Mouse (Mus musculus) neural tube, embryonic 14.5 days (tissue): ENCODE data around the gene Krt88. TPM values are rescaled to one million over a fixed set of nuclear protein-coding genes. Genes with fewer than 3 reads are reported as not detected.

Experiments used
- ATAC-seq: fragments of 200-750 bp; cut with Nextera tagmentation; 2 replicates; pipeline ENCODE4 v1.8.0; 2017; ENCODE audit warnings: low read depth, mild to moderate bottlenecking, moderate TSS enrichment, moderate library complexity
- H3K27ac ChIP-seq: fragments of 300-500 bp; sonication (generic); 2 replicates; pipeline ENCODE4 v1.5.1; 2014; ENCODE audit warnings: low read depth, mild to moderate bottlenecking, control low read depth, low read length, moderate library complexity, mixed read lengths
- H3K27me3 ChIP-seq: fragments of 300-500 bp; sonication (generic); 2 replicates; pipeline ENCODE4 v1.6.1; 2014; ENCODE audit warnings: low read length; ENCODE audit not compliant: control insufficient read depth, insufficient read depth
- H3K36me3 ChIP-seq: fragments of 300-500 bp; sonication (generic); 2 replicates; pipeline ENCODE4 v1.6.1; 2014; ENCODE audit warnings: low read length, mixed read lengths; ENCODE audit not compliant: control insufficient read depth, insufficient read depth
- H3K4me1 ChIP-seq: fragments of 300-500 bp; sonication (generic); 2 replicates; pipeline ENCODE4 v1.6.1; 2014; ENCODE audit warnings: low read length; ENCODE audit not compliant: control insufficient read depth, insufficient read depth
- H3K4me2 ChIP-seq: fragments of 300-500 bp; sonication (generic); 2 replicates; pipeline ENCODE4 v1.6.1; 2014; ENCODE audit warnings: mild to moderate bottlenecking, low read depth, low read length, control low read depth
- H3K4me3 ChIP-seq: fragments of 300-500 bp; sonication (generic); 2 replicates; pipeline ENCODE4 v1.5.1; 2014; ENCODE audit warnings: low read depth, low read length, control low read depth, mixed read lengths
- H3K9ac ChIP-seq: fragments of 300-500 bp; sonication (generic); replicated peaks from 2 replicates; pipeline ENCODE4 v1.6.1; 2014; ENCODE audit warnings: low read depth, mild to moderate bottlenecking, control low read depth, low read length, mixed read lengths
- H3K9me3 ChIP-seq: fragments of 300-500 bp; sonication (generic); 2 replicates; pipeline ENCODE4 v1.6.1; 2016; ENCODE audit warnings: low read length; ENCODE audit not compliant: control insufficient read depth
- WGBS: fragments of 180-500 bp; shearing (Covaris S2); extraction: QIAGEN DNeasy Blood & Tissue Kit; methylation state at CpG from one replicate; pipeline ENCODE4 v1.1.7; 2014; 5-methylcytosine and 5-hydroxymethylcytosine counted together
- polyA plus RNA-seq: library from polyadenylated mRNA; unstranded; fragments of >200 nt; fragmentation: Nextera tagmentation; extraction: Ambion mirVana; gene quantifications from 2 replicates; pipeline ENCODE4 v1.2.1, GENCODE M21; 2014

Gene Krt88
- polyA plus RNA-seq, 1 experiment from 2014 or later = not detected

DNA sequence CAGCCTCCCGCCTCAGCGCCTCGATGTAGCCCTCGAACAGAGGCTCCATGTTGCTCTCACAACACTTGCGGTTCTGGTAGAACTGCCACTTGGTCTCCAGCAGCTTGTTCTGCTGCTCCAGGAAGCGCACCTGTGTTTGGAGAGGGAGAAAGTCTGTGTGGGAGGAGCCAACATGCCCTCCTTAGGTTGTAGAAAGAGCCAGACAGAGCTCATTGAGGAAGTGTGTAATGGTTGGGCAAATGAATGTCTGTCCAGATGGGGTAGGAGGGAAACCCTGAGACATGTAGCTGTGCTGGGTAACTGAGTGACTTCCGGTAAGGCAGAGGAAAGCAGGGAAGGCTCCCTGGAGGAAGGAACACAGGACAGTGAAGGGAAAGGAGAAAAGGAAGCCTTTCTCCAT lies 10.9 kb upstream of the Krt88 start:
- H3K36me3 ChIP-seq = no peaks in the 10 kb centered on the region
- ATAC-seq = no peak
- no peak overlapping the region for H3K4me2 ChIP-seq
- no peak overlapping the region for H3K9ac ChIP-seq
- no peak overlapping the region for H3K4me3 ChIP-seq
- no peak overlapping the region for H3K27ac ChIP-seq
- H3K4me1 ChIP-seq = 0 out of 2 replicates have a peak, but pooled peaks cover 4% of the 10 kb centered on the region
- H3K9me3 ChIP-seq = no peaks in the 10 kb centered on the region
- WGBS = 92% methylated on average over 7 of the region's 7 CpGs
- H3K27me3 ChIP-seq = peaks cover 12% of the 10 kb centered on the region

DNA sequence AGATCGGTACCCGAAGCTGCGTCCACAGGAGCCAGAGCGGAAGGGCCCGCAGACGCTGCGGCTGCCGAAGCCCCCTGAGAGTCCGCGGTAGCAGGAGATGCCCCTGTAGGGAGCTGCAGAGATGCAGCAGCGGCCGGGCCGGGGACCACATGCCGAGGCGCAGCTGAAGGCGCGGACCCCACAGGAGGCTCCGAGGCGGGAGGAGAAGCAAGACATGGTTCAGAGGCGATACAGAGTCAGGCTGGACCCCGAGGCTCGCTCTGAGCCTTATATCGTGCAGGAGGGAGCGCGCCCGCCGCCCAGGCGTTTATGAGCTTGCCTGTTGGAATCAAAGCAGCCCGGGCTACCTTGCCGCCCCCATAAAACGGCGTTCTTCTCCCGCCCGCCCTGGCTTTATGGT lies 9.0 kb upstream of the Krt88 start, which contains the start of gene Krt87:
Krt87 (minus strand) TSS at position 250 of the 400 bp plus-strand sequence.
- Histone ChIP-seq H3K27me3 (peaks cover 12% of the 10 kb centered on the region), H3K9me3 (no peaks in the 10 kb centered on the region), H3K9ac (peak within 1 kb of the TSS; percentile 46), H3K4me3 (peak within 1 kb of the TSS; percentile 33), H3K4me2 (peak within 1 kb of the TSS; percentile 62), H3K4me1 (0 out of 2 replicates have a peak, but pooled peaks cover 4% of the 10 kb centered on the region), H3K27ac (no peak within 1 kb of the TSS), H3K36me3 (no peaks in the 10 kb centered on the region)
- under 1% methylated on average over 33 of the region's 34 CpGs for WGBS
- ATAC-seq = no peak

DNA sequence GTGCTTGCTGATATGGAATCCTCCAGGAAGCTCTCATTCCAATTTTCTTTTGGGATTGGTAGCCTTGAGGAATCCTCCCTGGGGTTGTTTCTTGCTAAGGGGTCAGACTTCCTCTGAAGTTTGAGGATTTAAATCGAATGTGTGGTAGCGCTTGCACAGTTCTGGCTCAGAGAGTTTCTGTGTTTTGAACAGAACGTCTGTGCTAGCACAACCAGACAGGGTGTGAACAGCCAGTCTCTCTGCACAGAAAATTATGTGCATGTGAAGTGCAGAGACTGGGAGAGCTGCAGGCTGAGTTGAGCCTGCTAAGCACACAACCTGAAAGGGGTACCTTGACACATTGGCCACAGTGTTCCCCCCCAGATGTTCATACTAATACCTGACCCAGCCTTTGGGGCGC lies 6.7 kb upstream of the Krt88 start:
- no peak for ATAC-seq
- 0 out of 2 replicates have a peak, but pooled peaks cover 4% of the 10 kb centered on the region for H3K4me1 ChIP-seq

DNA sequence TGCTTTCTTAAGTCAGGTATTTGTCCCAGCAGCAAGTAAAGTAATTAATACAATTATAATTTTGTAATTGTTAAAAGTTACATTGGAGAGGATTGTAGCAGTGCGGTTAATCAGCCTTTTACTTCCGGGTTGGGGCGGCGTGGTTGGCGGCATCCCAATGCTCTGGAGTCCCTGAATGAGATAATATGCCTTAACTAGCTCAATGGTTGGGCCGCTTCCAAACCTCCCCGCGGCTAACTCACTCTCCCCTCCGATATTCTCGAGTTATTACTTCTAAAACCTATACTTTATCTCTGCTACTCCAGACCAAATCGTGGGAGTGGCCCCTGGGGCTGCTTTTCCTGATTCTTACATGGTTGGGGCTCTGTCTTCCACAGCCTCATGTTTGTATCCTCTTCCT lies 972 bp upstream of the Krt88 start:
- Histone ChIP-seq H3K4me1 (no peaks in the 10 kb centered on the region), H3K9ac (no peak overlapping the region), H3K36me3 (no peaks in the 10 kb centered on the region), H3K27me3 (no peaks in the 10 kb centered on the region), H3K4me3 (no peak overlapping the region), H3K9me3 (no peaks in the 10 kb centered on the region), H3K27ac (no peak overlapping the region), H3K4me2 (no peak overlapping the region)
- ATAC-seq = no peak
- 73% methylated on average over 11 of the region's 11 CpGs for WGBS

More for the DNA sequence above, 6.7 kb upstream of the Krt88 start:
- Histone ChIP-seq H3K36me3 (no peaks in the 10 kb centered on the region), H3K27me3 (peaks cover 12% of the 10 kb centered on the region), H3K4me3 (no peak overlapping the region), H3K9ac (no peak overlapping the region), H3K9me3 (no peaks in the 10 kb centered on the region), H3K4me2 (no peak overlapping the region), H3K27ac (no peak overlapping the region)
- WGBS = 87% methylated on average over 4 of the region's 4 CpGs

DNA sequence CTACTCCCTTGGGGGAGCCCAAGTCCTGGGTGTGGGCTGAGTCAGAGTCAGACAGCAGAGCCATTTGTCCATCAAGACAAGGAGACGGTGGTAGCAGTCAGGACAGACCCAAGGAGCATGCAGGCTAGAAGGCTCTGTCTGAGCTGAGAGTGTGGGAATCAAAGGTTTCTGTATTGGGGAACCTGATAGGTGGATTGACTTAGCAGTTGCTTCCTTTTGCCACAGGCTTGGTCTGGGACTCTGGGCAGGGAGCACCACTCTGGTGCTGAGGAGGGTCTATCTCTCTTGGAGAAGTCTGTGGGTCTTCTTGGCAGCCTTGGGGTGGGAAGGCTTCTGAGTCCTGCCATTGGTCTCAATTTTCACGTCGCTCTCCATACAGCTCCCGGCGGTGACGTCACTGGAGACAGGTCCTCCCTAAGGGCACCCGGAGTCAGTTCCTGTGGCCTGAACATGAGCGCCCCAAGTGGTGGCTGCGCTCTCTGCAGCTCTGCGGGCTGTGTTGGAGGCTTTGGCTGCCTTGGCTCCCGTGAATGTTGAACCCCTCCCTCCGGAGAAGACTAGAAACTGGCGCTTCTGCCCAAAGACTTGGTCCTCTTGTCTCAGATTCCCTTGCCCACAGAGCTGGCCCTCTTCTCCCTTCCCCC lies 5.7 kb downstream of the Krt88 start:
- Histone ChIP-seq H3K27ac (no peak overlapping the region), H3K4me1 (no peaks in the 10 kb centered on the region), H3K27me3 (no peaks in the 10 kb centered on the region), H3K36me3 (no peaks in the 10 kb centered on the region), H3K4me3 (no peak overlapping the region), H3K4me2 (no peak overlapping the region), H3K9me3 (no peaks in the 10 kb centered on the region), H3K9ac (no peak overlapping the region)
- 6% methylated on average over 13 of the region's 13 CpGs for WGBS
- ATAC-seq = no peak

DNA sequence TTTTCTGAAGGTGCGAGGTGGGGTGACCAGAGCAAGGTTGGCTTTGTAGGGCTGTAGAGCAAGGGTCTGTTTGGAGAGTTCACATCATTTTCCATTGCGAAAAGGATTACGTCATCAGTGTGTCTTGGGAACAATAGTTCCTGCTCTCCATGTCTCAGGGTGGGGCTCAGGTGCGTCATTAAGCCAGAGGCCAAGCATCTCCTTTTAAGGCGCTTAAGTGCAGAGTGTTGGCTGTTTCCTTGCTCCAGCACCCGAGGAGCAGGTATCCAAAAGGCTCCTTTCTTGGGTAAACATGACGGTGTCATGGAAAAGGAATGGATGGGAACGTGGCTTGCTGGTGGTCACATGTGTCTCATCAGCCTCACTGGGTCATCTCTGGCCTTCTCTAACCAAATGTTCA lies 7.2 kb downstream of the Krt88 start:
- no peak overlapping the region for H3K4me3 ChIP-seq
- WGBS = 88% methylated on average over 8 of the region's 8 CpGs

DNA sequence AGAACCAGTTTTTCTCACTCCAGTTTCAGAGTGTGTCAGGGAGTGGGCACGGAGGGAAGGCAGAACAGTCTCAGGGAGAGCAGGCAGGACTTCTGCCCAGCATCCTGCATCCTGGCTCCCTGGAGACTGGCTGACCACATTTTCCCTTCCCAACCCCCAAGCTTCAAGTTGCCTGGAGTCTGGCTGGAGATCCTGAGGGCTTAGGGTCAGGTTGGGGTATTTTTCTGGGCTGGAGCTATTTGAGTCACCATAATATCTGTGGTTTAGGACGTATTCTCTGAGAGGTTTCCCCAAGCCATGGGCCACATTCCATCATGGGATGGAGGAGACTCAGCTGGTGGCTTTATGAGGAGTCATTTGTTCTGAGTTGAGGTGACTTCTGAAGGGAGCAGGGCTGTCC lies 7.7 kb downstream of the Krt88 start:
- Histone ChIP-seq H3K9ac (no peak overlapping the region), H3K4me3 (no peak overlapping the region), H3K4me2 (no peak overlapping the region), H3K9me3 (no peaks in the 10 kb centered on the region), H3K36me3 (no peaks in the 10 kb centered on the region), H3K27ac (no peak overlapping the region), H3K4me1 (no peaks in the 10 kb centered on the region), H3K27me3 (no peaks in the 10 kb centered on the region)
- 88% methylated on average over 2 of the region's 2 CpGs for WGBS
- no peak for ATAC-seq

More for the DNA sequence above, 7.2 kb downstream of the Krt88 start:
- no peaks in the 10 kb centered on the region for H3K4me1 ChIP-seq
- H3K9ac ChIP-seq = no peak overlapping the region
- no peak overlapping the region for H3K4me2 ChIP-seq
- no peaks in the 10 kb centered on the region for H3K27me3 ChIP-seq
- H3K27ac ChIP-seq = no peak overlapping the region
- H3K36me3 ChIP-seq = no peaks in the 10 kb centered on the region
- H3K9me3 ChIP-seq = no peaks in the 10 kb centered on the region
- ATAC-seq = no peak

DNA sequence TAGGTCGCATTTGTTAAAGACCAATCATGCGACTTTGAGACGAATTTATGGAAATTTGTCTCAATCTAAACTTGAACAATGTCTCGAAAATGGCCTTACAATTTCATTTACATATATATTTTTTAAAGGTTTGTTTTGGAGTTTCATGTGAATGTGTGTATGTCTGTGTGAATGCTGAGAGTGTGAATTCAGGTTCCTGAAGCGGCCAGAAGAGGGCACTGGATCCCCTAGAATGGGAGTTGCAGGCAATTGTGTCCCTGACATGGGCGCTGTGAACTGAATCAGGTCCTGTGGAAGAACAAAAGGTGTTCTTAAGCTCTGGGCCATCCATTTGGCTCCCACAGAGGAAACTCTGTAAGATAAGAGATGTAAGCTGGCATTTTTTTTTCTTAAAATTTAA lies 8.3 kb downstream of the Krt88 start:
- Histone ChIP-seq H3K4me2 (no peak overlapping the region), H3K4me3 (no peak overlapping the region), H3K27ac (no peak overlapping the region), H3K27me3 (no peaks in the 10 kb centered on the region), H3K36me3 (no peaks in the 10 kb centered on the region), H3K9ac (no peak overlapping the region), H3K9me3 (no peaks in the 10 kb centered on the region), H3K4me1 (no peaks in the 10 kb centered on the region)
- ATAC-seq = no peak
- WGBS = 87% methylated on average over 6 of the region's 6 CpGs

DNA sequence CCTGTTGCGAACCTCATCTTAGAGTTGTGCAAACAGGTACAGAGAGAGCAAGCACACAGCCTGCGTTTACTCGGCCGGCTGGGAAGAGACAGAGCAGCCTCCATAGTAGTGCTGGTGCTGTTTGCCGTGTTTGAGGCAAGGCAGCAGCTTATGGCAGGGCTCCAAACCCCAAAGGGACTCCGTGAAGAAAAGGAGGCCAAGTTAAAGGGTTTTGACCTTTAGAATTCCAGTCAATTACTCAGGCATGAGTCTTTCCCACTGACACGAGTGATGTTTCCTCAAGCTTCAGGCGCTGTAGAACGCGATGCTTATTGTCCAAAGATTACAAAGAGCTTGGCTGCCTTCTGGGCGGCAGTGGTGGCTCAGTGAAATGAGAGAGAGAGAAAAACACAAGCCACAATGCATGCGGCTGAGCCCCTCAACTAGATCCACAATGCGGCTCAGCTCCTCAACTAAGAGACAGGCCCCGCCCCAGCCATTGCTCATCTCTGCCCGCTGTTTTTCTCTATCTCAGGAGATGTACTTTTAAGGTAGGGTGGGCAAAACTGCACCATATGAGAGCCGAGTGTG lies 10.9 kb downstream of the Krt88 start:
- H3K4me1 ChIP-seq = no peaks in the 10 kb centered on the region
- H3K27ac ChIP-seq = no peak overlapping the region
- H3K9ac ChIP-seq = no peak overlapping the region
- no peaks in the 10 kb centered on the region for H3K27me3 ChIP-seq
- 48% methylated on average over 16 of the region's 16 CpGs for WGBS
- no peak overlapping the region for H3K4me3 ChIP-seq
- no peaks in the 10 kb centered on the region for H3K9me3 ChIP-seq
- no peak for ATAC-seq
- no peaks in the 10 kb centered on the region for H3K36me3 ChIP-seq
- H3K4me2 ChIP-seq = no peak overlapping the region
